In genomic region chr7:63905190-63905589, GRCm38 (mm10) we compare ENCODE assay signal across 10 mouse cellular contexts. TPM values are rescaled to one million over a fixed set of nuclear protein-coding genes. Genes with fewer than 3 reads are reported as not detected.
DNase-seq lines count a peak whose midpoint lies in the region; ATAC-seq and TF ChIP-seq lines count a peak whose summit lies in the region.
"Had no signal": no experiment of that assay in that cellular context is flagged by ENCODE, and none has a peak within 500 bp of the region (broad histone marks: within the 10 kb centered on the region; RNA-seq: fewer than 3 reads in every experiment).

No protein-coding gene starts in this region.

- 0 out of 2 replicates have a peak, but pooled peaks have one; percentile 23 for TF ChIP-seq EP300 in ES-Bruce4 (IDR thresholded peaks at IDR 0.05; ENCODE audit: insufficient read depth, low read depth, low read length)

- ATAC-seq in heart, embryonic 11.5 days (replicated peaks; ENCODE audit: insufficient number of reproducible peaks, low FRiP score, low TSS enrichment) = no peak
- ATAC-seq in liver, embryonic 15.5 days (ENCODE audit: insufficient read depth) = no peak
- ATAC-seq in forebrain, embryonic 15.5 days (replicated peaks) = no peak

- H3K4me1 ChIP-seq in heart, embryonic 11.5 days (ENCODE audit: control insufficient read depth, insufficient read depth, low read length) = peaks cover 27% of the 10 kb centered on the region
- peaks cover 9% of the 10 kb centered on the region for H3K4me1 ChIP-seq in ES-Bruce4 (ENCODE audit: control insufficient read depth, insufficient read depth, low read length)
- H3K4me1 ChIP-seq in liver, embryonic 15.5 days (replicated peaks) = peaks cover 84% of the 10 kb centered on the region
- H3K4me1 ChIP-seq in forebrain, embryonic 10.5 days = peaks cover 41% of the 10 kb centered on the region
- peaks cover 51% of the 10 kb centered on the region for H3K4me1 ChIP-seq in forebrain, embryonic 15.5 days

- no peak for TF ChIP-seq POLR2A in ES-Bruce4 (IDR thresholded peaks at IDR 0.05; ENCODE audit: insufficient read depth, low read length)

- H3K9ac ChIP-seq in heart, embryonic 11.5 days (ENCODE audit: low read depth, low read length) = no peak overlapping the region
- H3K9ac ChIP-seq in ES-Bruce4 (ENCODE audit: low read depth, poor library complexity, severe bottlenecking) = no peak overlapping the region
- H3K9ac ChIP-seq in liver, embryonic 15.5 days = no peak overlapping the region
- H3K9ac ChIP-seq in forebrain, embryonic 15.5 days (replicated peaks) = no peak overlapping the region

- WGBS in heart, embryonic 11.5 days (ENCODE audit: insufficient replicate concordance) = 82% methylated on average over 2 of the region's 2 CpGs
- 58% methylated on average over 2 of the region's 2 CpGs for WGBS in liver, embryonic 15.5 days (ENCODE audit: insufficient replicate concordance)
- 93% methylated on average over 2 of the region's 2 CpGs for WGBS in forebrain, embryonic 10.5 days
- 90% methylated on average over 2 of the region's 2 CpGs for WGBS in forebrain, embryonic 15.5 days

- no peak for TF ChIP-seq CTCF in ES-Bruce4 (IDR thresholded peaks at IDR 0.05; ENCODE audit: low read depth, low read length)

- intact Hi-C loops in heart, postnatal 36 days (cut with DNase I) = loop anchor here (2.0 kb wide), 1 partner anchor 32 kb away; no protein-coding TSS in a partner anchor

- no peaks in the 10 kb centered on the region for H3K36me3 ChIP-seq in heart, embryonic 11.5 days (ENCODE audit: control insufficient read depth, insufficient read depth, low read length)
- H3K36me3 ChIP-seq in ES-Bruce4 (ENCODE audit: control insufficient read depth, insufficient read depth, low read length, poor library complexity, severe bottlenecking) = no peaks in the 10 kb centered on the region
- 0 out of 2 replicates have a peak, but pooled peaks cover 4% of the 10 kb centered on the region for H3K36me3 ChIP-seq in liver, embryonic 15.5 days (replicated peaks)
- no peaks in the 10 kb centered on the region for H3K36me3 ChIP-seq in forebrain, embryonic 10.5 days (replicated peaks)
- no peaks in the 10 kb centered on the region for H3K36me3 ChIP-seq in forebrain, embryonic 15.5 days

- H3K27ac ChIP-seq in heart, embryonic 11.5 days (ENCODE audit: low read depth, low read length) = no peak overlapping the region
- no peak overlapping the region for H3K27ac ChIP-seq in ES-Bruce4 (ENCODE audit: insufficient read depth, low read length)
- H3K27ac ChIP-seq in liver, embryonic 15.5 days (replicated peaks) = peak overlapping the region; percentile 43
- no peak overlapping the region for H3K27ac ChIP-seq in forebrain, embryonic 10.5 days
- no peak overlapping the region for H3K27ac ChIP-seq in forebrain, embryonic 15.5 days (replicated peaks)

- DNase-seq in heart, adult 11 months = peak; percentile 99
- peak; percentile 70 to 78 for DNase-seq in heart, postnatal 36 days
- DNase-seq in forebrain, embryonic 10.5 days (ENCODE audit: extremely low spot score, low spot score) = no peak
- DNase-seq in layer of hippocampus, adult 18-20 months (ENCODE audit: low spot score in 2 of 2) = no peak
- DNase-seq: cerebellum, adult 11 months had no signal

- H3K4me3 ChIP-seq in heart, embryonic 11.5 days (ENCODE audit: low read depth, low read length) = no peak overlapping the region
- no peak overlapping the region for H3K4me3 ChIP-seq in ES-Bruce4 (ENCODE audit: low read depth, low read length)
- H3K4me3 ChIP-seq in liver, embryonic 15.5 days (replicated peaks) = no peak overlapping the region
- H3K4me3 ChIP-seq in forebrain, embryonic 10.5 days = no peak overlapping the region
- H3K4me3 ChIP-seq in forebrain, embryonic 15.5 days = no peak overlapping the region

- H3K27me3 ChIP-seq in heart, embryonic 11.5 days (ENCODE audit: control insufficient read depth, insufficient read depth, low read length) = no peaks in the 10 kb centered on the region
- no peaks in the 10 kb centered on the region for H3K27me3 ChIP-seq in ES-Bruce4 (ENCODE audit: control insufficient read depth, insufficient read depth, low read length, poor library complexity, severe bottlenecking)
- H3K27me3 ChIP-seq in liver, embryonic 15.5 days = no peaks in the 10 kb centered on the region
- no peaks in the 10 kb centered on the region for H3K27me3 ChIP-seq in forebrain, embryonic 10.5 days (ENCODE audit: poor library complexity, severe bottlenecking)
- H3K27me3 ChIP-seq in forebrain, embryonic 15.5 days = no peaks in the 10 kb centered on the region

- H3K4me2 ChIP-seq in heart, embryonic 11.5 days = no peak overlapping the region
- peak overlapping the region; percentile 31; the same call in 1 of the 2 replicates for H3K4me2 ChIP-seq in liver, embryonic 15.5 days
- H3K4me2 ChIP-seq in forebrain, embryonic 15.5 days (replicated peaks) = no peak overlapping the region

- no peaks in the 10 kb centered on the region for H3K9me3 ChIP-seq in heart, embryonic 11.5 days (replicated peaks; ENCODE audit: control insufficient read depth, low read length)
- H3K9me3 ChIP-seq in ES-Bruce4 (replicated peaks; ENCODE audit: control insufficient read depth, insufficient read depth, low read length, poor library complexity, severe bottlenecking) = no peaks in the 10 kb centered on the region
- H3K9me3 ChIP-seq in liver, embryonic 15.5 days (replicated peaks) = no peaks in the 10 kb centered on the region
- no peaks in the 10 kb centered on the region for H3K9me3 ChIP-seq in forebrain, embryonic 10.5 days
- H3K9me3 ChIP-seq in forebrain, embryonic 15.5 days = no peaks in the 10 kb centered on the region

RNA-seq across cellular contexts. Expression of gene E030018B13Rik, which starts 11.5 kb away (rescaled TPM):
- not detected in 2 replicates for polyA plus RNA-seq in heart, embryonic 11.5 days (2014; fragmentation: Nextera tagmentation; extraction: Ambion mirVana)
- not detected in 2 replicates for polyA plus RNA-seq in ES-Bruce4 (2011; ENCODE audit: insufficient read depth, insufficient read length, low read depth, missing spikeins)
- not detected for total RNA-seq in heart, postnatal 36 days (2021)
- polyA plus RNA-seq in liver, embryonic 15.5 days (2015; fragmentation: Nextera tagmentation; extraction: Ambion mirVana) = not detected in 2 replicates
- 0.21 TPM in 1 of 2 replicates, not detected in the other for polyA plus RNA-seq in forebrain, embryonic 10.5 days (2016; fragmentation: Nextera tagmentation; extraction: Ambion mirVana)
- 0.31 and 0.39 TPM in 2 replicates for polyA plus RNA-seq in forebrain, embryonic 15.5 days (2015; fragmentation: Nextera tagmentation; extraction: Ambion mirVana)
- total RNA-seq in layer of hippocampus, adult 18-20 months (2021) = not detected
- polyA plus RNA-seq: limb, embryonic 11.5 days had no signal

RNA-seq across cellular contexts. Expression of gene Klf13, which starts 33.5 kb away (rescaled TPM):
- polyA plus RNA-seq in heart, embryonic 11.5 days (2014; fragmentation: Nextera tagmentation; extraction: Ambion mirVana) = 16.3 and 18.8 TPM in 2 replicates
- polyA plus RNA-seq in ES-Bruce4 (2011; ENCODE audit: insufficient read depth, insufficient read length, low read depth, missing spikeins) = 36.5 and 38.2 TPM in 2 replicates
- 10 to 100 TPM; 49.2 to 58.7 TPM for total RNA-seq in heart, postnatal 36 days (2021)
- 15.3 and 15.6 TPM in 2 replicates for polyA plus RNA-seq in liver, embryonic 15.5 days (2015; fragmentation: Nextera tagmentation; extraction: Ambion mirVana)
- 23.1 and 23.8 TPM in 2 replicates for polyA plus RNA-seq in forebrain, embryonic 10.5 days (2016; fragmentation: Nextera tagmentation; extraction: Ambion mirVana)
- 34.7 and 34.8 TPM in 2 replicates for polyA plus RNA-seq in forebrain, embryonic 15.5 days (2015; fragmentation: Nextera tagmentation; extraction: Ambion mirVana)
- 100 to 1,000 TPM; 202 to 217 TPM for total RNA-seq in layer of hippocampus, adult 18-20 months (2021)

Comparison
In these comparisons a context has a peak if more than half of its experiments do, and no peak if none do; other contexts are left out.
1. DNase-seq: peak in heart, adult 11 months (single experiment) and heart, postnatal 36 days (2 of 2); none in forebrain, embryonic 10.5 days (single experiment) and layer of hippocampus, adult 18-20 months (0 of 2).